Mouse (Mus musculus) megakaryocyte, embryonic 14.5 days (primary cell): ENCODE results near the gene Hist2h2be.

ENCODE experiments used
- FLI1 ChIP-seq: IDR thresholded peaks from 2 replicates; pipeline ENCODE4 v1.6.1; 2012; ENCODE audit warnings: low read length, inconsistent platforms, mixed read lengths
- GATA1 ChIP-seq: IDR thresholded peaks from 3 replicates; pipeline ENCODE4 v1.6.1; 2012; ENCODE audit warnings: mixed read lengths, low read length, inconsistent platforms, borderline replicate concordance

DNA sequence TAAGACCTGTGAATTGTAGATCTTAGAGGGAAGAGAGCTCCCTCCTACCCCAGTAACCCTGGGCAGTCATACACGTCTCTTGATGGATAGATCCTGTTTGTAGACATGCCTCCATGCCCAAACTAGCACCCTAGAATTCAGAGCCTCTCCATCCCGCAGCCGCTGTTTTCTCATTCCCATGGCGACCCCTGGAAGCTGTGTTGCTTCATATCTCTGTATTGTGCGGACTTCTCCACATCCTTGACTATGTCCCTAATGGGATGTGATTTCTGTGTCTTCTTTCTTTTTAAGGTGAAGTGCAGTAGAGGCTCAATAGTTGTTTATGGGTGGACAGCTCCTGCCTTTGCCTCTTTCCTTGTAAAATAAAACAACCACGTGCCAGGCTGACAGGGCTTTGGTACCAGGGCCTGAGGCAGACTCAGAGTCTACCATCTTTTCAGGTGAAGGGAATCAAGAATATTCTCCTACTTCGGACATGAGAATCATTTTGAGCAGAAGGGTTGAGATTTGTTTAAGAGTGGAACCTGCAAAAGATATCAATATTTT lies 43.6 kb downstream of the Hist2h2be start:
- TF ChIP-seq GATA1 (no peak), FLI1 (no peak)
